Mouse (Mus musculus) kidney, adult 11 months (tissue): Measurements from ENCODE around the gene I0C0044D17Rik.

Source experiments
- DNase-seq: peaks from one replicate; pipeline ENCODE4 v3.0.0; 2022

The I0C0044D17Rik gene

DNA sequence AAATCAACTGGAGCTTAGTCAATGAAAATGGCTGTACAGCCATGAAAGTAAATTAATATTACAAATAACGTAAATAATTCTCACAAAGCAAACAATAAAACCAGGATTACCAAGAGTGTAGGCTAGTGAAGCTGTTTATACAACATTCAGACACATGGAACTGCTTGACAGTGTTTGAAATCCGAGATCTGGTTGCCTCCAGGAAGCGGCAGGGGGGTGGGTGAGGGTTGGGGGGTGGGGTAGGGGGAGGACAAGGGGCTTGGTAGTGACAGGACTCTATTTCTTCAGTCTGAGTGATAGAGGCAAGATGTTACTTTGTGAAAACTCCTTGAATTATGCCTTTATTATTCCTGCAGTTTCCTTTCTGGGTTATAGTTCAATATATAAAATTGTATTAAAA lies 3.1 kb upstream of the I0C0044D17Rik start:
- no peak for DNase-seq

- DNase-seq, result no peak
These were observed 593 bp downstream of the I0C0044D17Rik start for GRCm38 (mm10) chr4:98823047-98823446.

GRCm38 (mm10) chr4:98822478-98822877 lies 1.2 kb downstream of the I0C0044D17Rik start:
- DNase-seq, result no peak

GRCm38 (mm10) chr4:98819216-98819755 lies 4.4 kb downstream of the I0C0044D17Rik start:
- no peak for DNase-seq

DNA sequence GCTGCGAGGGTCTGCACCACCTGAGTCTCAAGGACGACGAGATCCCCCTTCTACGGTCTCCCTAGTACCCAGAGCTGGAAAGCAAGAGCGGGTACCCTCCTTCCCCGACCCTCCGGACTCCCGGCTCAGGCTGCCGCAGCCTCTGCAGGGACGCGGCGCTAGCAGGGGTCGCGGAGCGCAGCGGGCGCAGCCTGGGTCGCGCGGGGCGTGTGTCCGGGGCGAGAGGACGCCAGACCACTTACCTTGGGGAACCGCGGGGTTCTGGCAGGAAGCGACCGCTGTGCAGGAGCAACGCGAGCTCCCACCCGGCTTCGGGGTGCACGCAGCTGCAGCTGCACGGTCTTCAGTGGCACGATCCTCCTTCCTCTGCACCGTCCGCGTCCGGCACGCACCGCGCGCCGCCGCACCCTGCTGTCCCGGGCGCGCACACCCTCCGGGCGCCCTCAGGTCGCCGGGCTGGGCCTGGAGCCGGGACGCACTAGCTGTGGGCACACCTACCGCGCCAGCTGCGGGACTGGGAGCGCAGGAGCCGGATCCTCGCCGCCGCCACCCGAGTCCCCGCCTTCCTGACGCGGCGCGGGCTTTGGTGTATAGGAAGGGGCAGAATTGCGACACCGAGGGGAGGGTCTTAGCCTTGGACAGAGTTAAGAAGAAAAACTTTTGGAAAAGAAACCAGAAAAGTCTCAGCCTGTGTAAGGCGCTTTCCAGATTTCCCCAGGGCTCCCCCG lies 6.3 kb downstream of the I0C0044D17Rik start, which contains the start of gene Kank4:
TSS of gene Kank4 (minus strand) at position 354 of the 728 bp plus-strand sequence.
- DNase-seq, result peak; percentile 34

GRCm38 (mm10) chr4:98816807-98817183 lies 6.8 kb downstream of the I0C0044D17Rik start:
- no peak for DNase-seq

DNA sequence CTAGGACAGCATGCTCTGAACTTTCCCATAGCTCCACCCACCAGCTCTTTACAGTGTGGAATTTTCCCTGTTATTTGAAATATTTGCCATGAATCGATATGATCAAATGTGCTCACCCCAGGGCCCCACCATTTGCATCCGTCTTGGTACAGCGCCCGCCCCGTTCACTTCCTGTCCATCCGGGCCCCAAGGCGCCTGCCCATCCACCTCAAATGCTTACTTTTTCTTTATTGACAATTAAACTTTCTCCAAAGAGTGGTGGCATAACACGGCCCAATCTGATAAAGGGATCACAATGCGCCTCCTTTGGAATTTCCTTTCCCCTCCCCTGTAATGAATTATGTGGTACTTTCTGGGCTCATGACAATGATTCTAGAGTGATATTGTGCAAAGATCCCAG lies 17.3 kb downstream of the I0C0044D17Rik start:
- DNase-seq, result peak; percentile 41

GRCm38 (mm10) chr4:98805291-98806048 lies 18.2 kb downstream of the I0C0044D17Rik start:
- DNase-seq, result no peak

DNA sequence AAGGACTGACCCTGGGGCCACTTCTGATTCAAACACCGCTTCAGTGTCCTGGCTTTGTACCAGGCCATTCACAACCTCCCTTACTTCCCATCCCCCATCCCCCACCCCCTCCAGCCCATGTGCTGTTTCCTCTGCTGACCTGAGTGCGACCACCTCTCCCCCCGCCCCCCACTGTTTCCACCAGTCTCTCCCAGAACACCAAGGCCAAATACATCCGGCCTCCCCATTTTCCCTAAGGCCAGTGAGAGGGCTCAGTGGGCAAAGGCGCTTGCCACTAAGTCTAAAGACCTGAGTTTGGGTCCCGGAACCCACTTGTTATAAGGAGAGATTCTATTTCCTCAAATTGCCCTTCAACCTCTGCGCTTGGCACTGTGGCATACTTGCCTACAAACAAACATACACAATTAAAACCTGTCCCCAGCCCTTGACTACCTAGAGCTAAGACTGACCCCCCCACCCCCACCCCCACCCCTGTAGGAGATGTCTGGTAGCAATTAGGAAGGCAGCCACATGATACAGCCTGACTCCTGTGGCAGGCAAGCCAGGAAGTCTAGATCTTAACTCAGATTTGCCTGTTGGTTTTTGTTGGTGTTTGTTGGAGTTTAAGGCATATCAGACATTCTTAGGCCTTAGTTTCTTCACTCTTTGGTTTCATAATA lies 19.0 kb downstream of the I0C0044D17Rik start:
- no peak for DNase-seq

DNA sequence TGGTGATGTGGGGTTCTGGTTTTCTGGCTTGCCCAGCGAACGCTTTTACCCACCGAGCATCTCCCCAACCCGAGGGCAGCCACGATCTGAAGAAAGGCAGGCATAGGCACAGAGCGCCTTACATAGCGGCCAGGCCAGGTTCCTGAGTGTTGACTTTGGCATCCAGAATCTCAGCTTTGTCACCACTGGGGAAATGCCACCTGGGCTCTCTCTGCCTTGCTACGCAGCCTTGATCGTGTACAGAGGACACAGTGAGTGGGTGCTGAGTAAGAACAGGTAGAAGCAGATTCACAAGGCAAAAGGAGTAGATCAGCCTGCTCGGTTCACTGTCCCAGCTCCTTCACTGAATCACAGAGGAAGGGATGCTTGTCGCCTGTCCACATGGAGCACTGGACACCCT lies 21.9 kb downstream of the I0C0044D17Rik start:
- DNase-seq, result no peak

- DNase-seq, result no peak
These were observed 22.8 kb downstream of the I0C0044D17Rik start for GRCm38 (mm10) chr4:98800824-98801223.

GRCm38 (mm10) chr4:98796591-98797341 lies 26.9 kb downstream of the I0C0044D17Rik start:
- DNase-seq, result no peak

DNA sequence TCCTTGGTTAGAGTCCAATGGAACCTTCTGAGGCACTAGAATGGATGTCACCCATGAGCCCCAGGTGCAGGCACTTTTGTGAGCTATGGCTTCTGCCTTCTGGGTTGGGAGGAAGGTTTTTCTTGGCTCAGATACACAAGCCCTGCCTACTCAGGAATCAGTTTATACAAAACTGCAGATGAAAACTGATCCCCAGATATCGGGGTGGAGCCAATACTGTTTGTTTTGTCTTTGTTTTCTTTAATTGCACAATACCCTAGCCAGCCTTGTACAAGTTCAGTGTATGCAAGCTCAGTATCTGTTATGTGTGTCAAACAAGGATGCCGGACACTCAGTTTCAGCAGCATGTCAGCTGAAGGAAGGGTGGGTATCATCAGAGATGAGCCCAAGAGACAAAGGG lies 28.4 kb downstream of the I0C0044D17Rik start:
- DNase-seq, result no peak

DNA sequence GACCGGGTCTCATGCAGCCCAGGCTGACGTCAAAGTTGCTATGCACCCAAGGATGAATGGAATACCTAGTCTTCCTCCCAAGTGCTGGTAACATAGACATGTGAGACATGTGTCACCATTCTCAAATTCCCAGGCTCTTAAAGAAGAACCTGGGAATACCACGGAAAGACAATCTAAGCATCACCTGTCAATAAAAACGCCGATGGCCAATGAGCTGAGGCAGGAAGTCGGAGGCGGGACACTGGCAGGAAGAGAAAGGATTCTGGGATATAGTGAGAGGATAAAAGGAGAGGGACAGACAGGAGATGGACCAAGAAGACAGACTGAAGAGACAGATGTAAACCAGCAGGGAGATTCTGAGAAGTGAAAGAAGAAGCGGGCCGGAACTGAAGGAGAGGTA lies 30.2 kb downstream of the I0C0044D17Rik start:
- no peak for DNase-seq

GRCm38 (mm10) chr4:98790721-98791120 lies 32.9 kb downstream of the I0C0044D17Rik start:
- DNase-seq, result no peak

DNA sequence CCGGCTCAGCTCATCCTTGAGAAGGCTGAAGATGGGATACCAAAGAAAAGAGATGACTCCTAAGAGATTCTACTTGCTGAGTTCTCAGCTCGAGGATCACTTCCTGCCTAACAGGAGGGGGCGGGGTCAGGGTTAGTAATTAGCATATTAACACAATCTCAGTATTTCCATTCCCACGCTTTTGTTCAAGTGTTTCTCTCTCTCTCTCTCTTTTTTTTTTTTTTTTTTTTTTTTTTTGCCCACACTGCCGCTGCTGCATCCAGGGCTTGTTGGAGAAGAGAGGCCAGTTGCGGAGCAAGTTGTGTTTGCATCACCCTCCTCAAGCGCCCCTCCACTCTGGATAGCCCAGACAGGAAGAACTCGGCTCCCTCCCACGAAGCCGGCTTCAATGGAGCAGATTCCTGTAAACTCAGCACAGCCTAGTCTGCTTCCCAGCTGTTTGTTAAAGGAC lies 33.8 kb downstream of the I0C0044D17Rik start:
- DNase-seq, result no peak

DNA sequence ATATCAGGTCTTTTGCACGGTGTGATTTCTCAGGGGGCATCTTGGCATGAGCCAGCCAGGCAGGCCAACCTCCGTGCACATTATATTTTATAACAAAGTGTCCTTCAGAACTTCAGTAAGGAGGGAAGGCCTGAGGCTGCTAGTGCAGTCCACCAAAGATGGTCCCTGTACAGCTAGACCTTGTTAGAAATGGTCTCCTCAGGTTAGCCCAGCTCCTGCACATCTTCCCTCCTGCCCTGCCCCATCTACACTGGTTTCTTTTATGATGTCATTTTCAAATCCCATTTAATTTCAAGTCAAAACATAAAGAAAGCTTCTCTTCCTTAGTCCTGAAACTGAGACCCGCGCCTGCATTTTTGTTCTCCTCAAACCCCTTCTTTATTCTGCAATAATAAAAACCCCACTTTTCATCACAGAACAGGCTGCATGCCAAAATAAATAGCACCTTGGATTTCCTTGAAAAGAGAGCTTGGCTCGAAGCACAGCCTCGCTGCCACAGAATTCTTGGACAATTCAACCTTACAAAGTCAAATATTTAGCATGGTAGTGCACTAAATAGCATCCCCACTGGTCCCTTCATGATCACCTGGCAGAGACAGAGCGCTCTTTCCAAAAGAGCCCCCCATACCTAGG lies 34.4 kb downstream of the I0C0044D17Rik start:
- DNase-seq, result no peak

- DNase-seq, result no peak
These were observed 37.4 kb downstream of the I0C0044D17Rik start for GRCm38 (mm10) chr4:98786281-98786680.

DNA sequence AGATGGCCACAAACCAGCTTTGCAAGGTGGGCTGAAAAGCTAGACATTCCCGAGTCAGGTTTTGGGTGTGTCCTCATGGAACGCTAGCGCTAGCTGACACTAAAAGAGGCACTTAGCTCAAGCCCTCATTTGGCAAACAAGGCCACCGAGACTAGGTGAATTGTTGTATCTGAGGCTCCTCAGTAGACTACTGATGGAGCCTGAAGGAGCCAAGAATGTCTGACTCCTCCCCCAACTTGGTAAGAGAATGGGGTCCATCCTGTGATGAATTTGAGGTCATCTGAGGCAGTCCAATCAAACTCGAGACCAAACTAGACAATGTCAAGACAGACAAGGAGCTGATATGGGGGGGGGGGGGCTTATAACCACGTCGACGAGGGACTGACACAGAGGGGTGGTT lies 37.8 kb downstream of the I0C0044D17Rik start:
- DNase-seq, result no peak

DNA sequence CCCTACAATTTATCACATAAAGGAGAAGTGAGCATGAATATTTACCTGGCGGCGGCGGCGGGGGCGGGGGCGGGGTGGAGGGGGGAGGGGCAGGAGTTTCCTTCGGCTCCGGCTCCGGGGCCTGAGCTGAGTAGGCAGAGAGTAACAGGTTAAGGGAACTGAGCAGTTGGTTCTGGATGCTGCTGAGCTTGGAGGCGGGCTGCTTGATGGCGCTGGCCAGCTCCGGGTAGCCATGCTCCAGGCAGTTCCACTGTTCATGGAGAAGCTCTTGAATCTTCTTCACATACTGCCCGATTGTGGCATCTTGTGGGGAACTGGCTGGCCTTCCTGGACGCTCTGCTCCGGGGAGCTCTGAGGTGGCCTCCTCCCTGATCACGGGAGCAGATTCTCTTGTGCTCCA lies 45.4 kb downstream of the I0C0044D17Rik start:
- DNase-seq, result no peak

DNA sequence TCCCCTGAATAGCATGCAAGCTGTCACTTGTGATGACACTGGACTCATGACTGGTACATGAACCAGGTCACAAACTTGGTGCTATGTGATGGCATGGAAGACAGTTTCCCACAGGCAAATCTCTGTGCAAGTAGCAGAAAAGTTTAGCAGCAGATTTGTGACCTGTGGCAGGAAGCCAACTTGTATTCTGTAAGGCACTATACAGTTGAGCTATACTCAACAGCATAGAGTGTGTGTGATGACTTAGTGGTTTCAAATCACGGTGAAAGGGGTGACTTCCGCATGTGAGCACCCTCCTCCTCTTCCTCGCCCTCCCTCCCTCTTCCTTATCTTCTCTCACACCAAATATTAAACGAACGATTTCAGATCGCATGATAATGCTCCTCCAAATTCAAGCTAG lies 46.2 kb downstream of the I0C0044D17Rik start:
- no peak for DNase-seq
